Mouse (Mus musculus): Measurements from ENCODE around the gene Casp8. TPM values are rescaled to one million over a fixed set of nuclear protein-coding genes. Genes with fewer than 3 reads are reported as not detected.
"Not testable (repeated sequence)": the region's sequence is repeated elsewhere in the genome, so short reads cannot be mapped to it uniquely, and the experiment has no call there.

Casp8 gene
- polyA plus RNA-seq, 1 experiment from 2014 or later, result 8.1 TPM

GRCm38 (mm10) chr1:58883279-58883678, 88.1 kb downstream of the Casp8 start:
- not testable (repeated sequence) for H3K9ac ChIP-seq; H3K27ac ChIP-seq (replicated peaks); H3K27me3 ChIP-seq; H3K4me2 ChIP-seq; H3K36me3 ChIP-seq; H3K4me1 ChIP-seq (replicated peaks); ATAC-seq (ENCODE audit: low read depth); H3K4me3 ChIP-seq; H3K9me3 ChIP-seq
- WGBS, result 93% methylated on average over 9 of the region's 9 CpGs

- H3K9me3 ChIP-seq, result no peaks in the 10 kb centered on the region
- no peaks in the 10 kb centered on the region for H3K4me1 ChIP-seq (replicated peaks)
- H3K36me3 ChIP-seq, result no peaks in the 10 kb centered on the region
- 80% methylated on average over 4 of the region's 4 CpGs for WGBS
- H3K27ac ChIP-seq (replicated peaks), result no peak overlapping the region
- no peak for ATAC-seq (ENCODE audit: low read depth)
- H3K9ac ChIP-seq, result no peak overlapping the region
- H3K4me2 ChIP-seq, result no peak overlapping the region
- no peaks in the 10 kb centered on the region for H3K27me3 ChIP-seq
- no peak overlapping the region for H3K4me3 ChIP-seq
These were observed 90.5 kb downstream of the Casp8 start for GRCm38 (mm10) chr1:58885646-58886045.

- Histone ChIP-seq H3K27ac (replicated peaks) (no peak overlapping the region), H3K4me1 (replicated peaks) (no peaks in the 10 kb centered on the region), H3K4me2 (no peak overlapping the region), H3K9ac (no peak overlapping the region), H3K9me3 (no peaks in the 10 kb centered on the region), H3K27me3 (no peaks in the 10 kb centered on the region), H3K4me3 (no peak overlapping the region), H3K36me3 (no peaks in the 10 kb centered on the region)
- 86% methylated on average over 5 of the region's 5 CpGs for WGBS
- no peak for ATAC-seq (ENCODE audit: low read depth)
These were observed 94.8 kb downstream of the Casp8 start for GRCm38 (mm10) chr1:58889826-58890546.

- not testable (repeated sequence) for ATAC-seq (ENCODE audit: low read depth); H3K4me3 ChIP-seq; H3K27me3 ChIP-seq; H3K27ac ChIP-seq (replicated peaks); H3K4me2 ChIP-seq; H3K36me3 ChIP-seq; H3K4me1 ChIP-seq (replicated peaks); H3K9me3 ChIP-seq; H3K9ac ChIP-seq
- 80% methylated on average over 4 of the region's 5 CpGs for WGBS
These were observed 95.6 kb downstream of the Casp8 start for GRCm38 (mm10) chr1:58890697-58891290.

- H3K36me3 ChIP-seq; H3K27ac ChIP-seq (replicated peaks); H3K27me3 ChIP-seq; H3K9ac ChIP-seq; H3K4me3 ChIP-seq; H3K9me3 ChIP-seq; ATAC-seq (ENCODE audit: low read depth); H3K4me2 ChIP-seq; H3K4me1 ChIP-seq (replicated peaks): not testable (repeated sequence)
- WGBS, result 88% methylated on average over 2 of the region's 2 CpGs
These were observed 96.5 kb downstream of the Casp8 start for GRCm38 (mm10) chr1:58891481-58892170.

GRCm38 (mm10) chr1:58892386-58892785, 97.2 kb downstream of the Casp8 start:
- not testable (repeated sequence) for H3K9ac ChIP-seq; ATAC-seq (ENCODE audit: low read depth); H3K27me3 ChIP-seq; H3K4me2 ChIP-seq; H3K36me3 ChIP-seq; H3K4me1 ChIP-seq (replicated peaks); H3K27ac ChIP-seq (replicated peaks); H3K4me3 ChIP-seq; H3K9me3 ChIP-seq
- 88% methylated on average over 8 of the region's 8 CpGs for WGBS

Other genes with a start within 250 kb of the Casp8 start
- gene Fam126b, start 209.1 kb upstream of the Casp8 start, polyA plus RNA-seq (2015; fragmentation: Nextera tagmentation; extraction: Ambion mirVana), result 9.8 and 10.8 TPM in 2 replicates
- 211 and 220 TPM in 2 replicates for gene Ndufb3, start 209.0 kb upstream of the Casp8 start, polyA plus RNA-seq (2015; fragmentation: Nextera tagmentation; extraction: Ambion mirVana)
- gene Als2cr12, start 99.4 kb upstream of the Casp8 start, polyA plus RNA-seq (2015; fragmentation: Nextera tagmentation; extraction: Ambion mirVana), result not detected in 2 replicates
- 15.4 and 17.8 TPM in 2 replicates for gene Cflar, start 83.9 kb upstream of the Casp8 start, polyA plus RNA-seq (2015; fragmentation: Nextera tagmentation; extraction: Ambion mirVana)
- 15.4 and 15.9 TPM in 2 replicates for gene Trak2, start 178.1 kb downstream of the Casp8 start, polyA plus RNA-seq (2015; fragmentation: Nextera tagmentation; extraction: Ambion mirVana)
- gene Stradb, start 178.1 kb downstream of the Casp8 start, polyA plus RNA-seq (2015; fragmentation: Nextera tagmentation; extraction: Ambion mirVana), result 72.9 and 82.3 TPM in 2 replicates